Mouse (Mus musculus) midbrain, embryonic 15.5 days (tissue): Measurements from ENCODE around the gene Srrm3. TPM values are rescaled to one million over a fixed set of nuclear protein-coding genes. Genes with fewer than 3 reads are reported as not detected.
A peak's percentile ranks its signal among the peaks of the same experiment; 100 is the strongest.

ENCODE experiments used
- ATAC-seq: fragments of 200-750 bp; cut with Nextera tagmentation; replicated peaks from 2 replicates; pipeline ENCODE4 v1.8.0; 2017; ENCODE audit warnings: moderate TSS enrichment
- H3K27ac ChIP-seq: fragments of 300-500 bp; sonication (generic); 2 replicates; pipeline ENCODE4 v1.5.1; 2015; ENCODE audit warnings: mild to moderate bottlenecking, inconsistent platforms
- H3K27me3 ChIP-seq: fragments of 300-500 bp; sonication (generic); replicated peaks from 2 replicates; pipeline ENCODE4 v1.6.1; 2015; ENCODE audit warnings: inconsistent platforms
- H3K36me3 ChIP-seq: fragments of 300-500 bp; sonication (generic); replicated peaks from 2 replicates; pipeline ENCODE4 v1.6.1; 2015; ENCODE audit warnings: inconsistent platforms
- H3K4me1 ChIP-seq: fragments of 300-500 bp; sonication (generic); 2 replicates; pipeline ENCODE4 v1.6.1; 2015; ENCODE audit warnings: inconsistent platforms
- H3K4me2 ChIP-seq: fragments of 300-500 bp; sonication (generic); 2 replicates; pipeline ENCODE4 v1.6.1; 2015; ENCODE audit warnings: inconsistent platforms, mild to moderate bottlenecking, moderate library complexity
- H3K4me3 ChIP-seq: fragments of 300-500 bp; sonication (generic); 2 replicates; pipeline ENCODE4 v1.5.1; 2015; ENCODE audit warnings: mild to moderate bottlenecking, inconsistent platforms
- H3K9ac ChIP-seq: fragments of 300-500 bp; sonication (generic); 2 replicates; pipeline ENCODE4 v1.6.1; 2015; ENCODE audit warnings: mild to moderate bottlenecking, inconsistent platforms
- H3K9me3 ChIP-seq: fragments of 300-500 bp; sonication (generic); 2 replicates; pipeline ENCODE4 v1.6.1; 2016; ENCODE audit warnings: inconsistent platforms
- WGBS: fragments of 180-500 bp; shearing (Covaris S2); methylation state at CpG from one replicate; pipeline ENCODE4 v1.1.7; 2015; ENCODE audit warnings: mixed read lengths; 5-methylcytosine and 5-hydroxymethylcytosine counted together
- polyA plus RNA-seq: library from polyadenylated mRNA; unstranded; fragments of >200 nt; fragmentation: Nextera tagmentation; extraction: Ambion mirVana; gene quantifications from 2 replicates; pipeline ENCODE4 v1.2.1, GENCODE M21; 2015

Gene Srrm3
- polyA plus RNA-seq = 98.9 and 111 TPM in 2 replicates

DNA sequence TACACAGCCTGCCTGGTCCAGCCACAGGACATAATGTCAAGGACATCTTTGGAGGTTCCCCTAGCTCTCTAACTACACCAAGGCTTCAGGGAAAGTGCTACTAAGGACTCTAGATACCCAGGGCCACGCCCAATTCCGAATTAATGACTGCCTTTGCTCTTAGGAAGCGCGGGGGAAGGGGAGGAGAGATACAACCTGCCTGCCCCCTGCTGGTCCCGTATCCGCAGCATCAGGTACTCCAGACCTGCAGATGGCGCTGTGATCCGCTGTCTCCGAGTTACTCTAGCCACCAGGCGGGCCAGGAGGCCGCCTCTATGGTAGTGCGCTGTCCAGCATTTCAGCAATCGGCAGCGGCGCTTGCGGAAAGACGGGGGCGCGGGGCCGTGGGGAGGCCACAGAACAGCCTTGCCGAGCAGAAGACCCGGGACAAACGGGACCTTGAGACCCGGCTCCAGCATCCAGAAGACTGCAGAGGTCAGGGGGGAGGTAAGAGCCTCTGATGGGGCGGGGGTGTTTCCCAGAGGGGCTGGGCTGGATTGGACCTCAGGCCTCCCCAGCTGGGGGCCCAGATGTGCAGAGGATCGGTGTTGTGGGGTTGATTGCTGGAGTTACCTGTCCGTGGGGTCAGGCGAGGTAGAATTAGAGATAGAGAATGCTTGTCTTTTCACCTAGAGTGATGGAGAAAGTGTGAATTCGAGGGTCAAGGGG is at the start of gene Srrm3:
TSS of gene Srrm3 (plus strand) at position 336 of the 708 bp plus-strand sequence.
- Histone ChIP-seq H3K36me3 (no peaks in the 10 kb centered on the region), H3K4me1 (peaks cover 39% of the 10 kb centered on the region), H3K4me2 (peak within 1 kb of the TSS; percentile 68), H3K4me3 (peak within 1 kb of the TSS; percentile 81), H3K27ac (peak within 1 kb of the TSS; percentile 73), H3K9ac (peak within 1 kb of the TSS; percentile 87), H3K27me3 (no peaks in the 10 kb centered on the region), H3K9me3 (no peaks in the 10 kb centered on the region)
- 3% methylated on average over 29 of the region's 29 CpGs for WGBS
- ATAC-seq = peak; percentile 72

DNA sequence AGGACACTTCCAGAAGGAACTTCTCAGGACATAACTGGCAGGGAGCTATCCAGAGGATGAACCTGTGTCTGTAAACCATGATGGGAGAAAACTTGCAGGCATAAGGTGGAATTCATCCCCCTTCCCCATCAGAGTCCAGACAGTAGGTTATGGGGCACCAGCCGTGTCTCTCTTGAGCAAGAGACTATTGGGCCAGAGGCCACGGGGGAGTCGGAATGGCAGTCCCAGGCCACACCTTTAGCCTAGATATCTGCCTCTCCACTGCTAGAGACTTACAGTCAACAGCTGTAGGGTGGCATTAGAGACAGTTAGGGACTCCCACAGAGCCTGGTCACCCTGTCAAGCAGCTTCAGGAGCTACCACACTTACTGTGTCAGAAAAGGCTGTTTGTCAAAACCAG is 44.8 kb upstream of the Srrm3 start:
- Histone ChIP-seq H3K27me3 (no peaks in the 10 kb centered on the region), H3K9ac (no peak overlapping the region), H3K36me3 (no peaks in the 10 kb centered on the region), H3K4me2 (no peak overlapping the region), H3K27ac (no peak overlapping the region), H3K4me3 (no peak overlapping the region), H3K9me3 (no peaks in the 10 kb centered on the region), H3K4me1 (0 out of 2 replicates have a peak, but pooled peaks cover 2% of the 10 kb centered on the region)
- 85% methylated on average over 3 of the region's 3 CpGs for WGBS
- ATAC-seq = no peak

DNA sequence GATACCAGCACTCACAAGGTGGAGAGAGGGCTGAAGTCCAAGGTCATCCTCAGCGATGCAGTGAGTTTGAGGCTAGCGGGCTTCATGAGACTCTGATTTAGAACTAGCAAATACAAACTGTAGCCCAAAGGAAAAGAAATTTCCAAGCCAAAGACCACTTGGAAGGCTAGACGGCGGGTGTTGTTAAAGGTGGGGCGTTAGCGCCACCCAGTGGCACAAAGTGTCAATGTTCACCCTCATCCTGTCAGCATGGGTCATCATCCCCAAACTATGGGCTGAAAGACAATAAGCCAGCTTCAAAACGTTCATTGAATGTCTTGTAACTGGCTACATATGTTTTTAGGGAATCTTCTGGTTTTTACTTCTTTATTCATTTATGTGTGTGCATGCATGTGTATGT is 43.2 kb upstream of the Srrm3 start:
- ATAC-seq = no peak

DNA sequence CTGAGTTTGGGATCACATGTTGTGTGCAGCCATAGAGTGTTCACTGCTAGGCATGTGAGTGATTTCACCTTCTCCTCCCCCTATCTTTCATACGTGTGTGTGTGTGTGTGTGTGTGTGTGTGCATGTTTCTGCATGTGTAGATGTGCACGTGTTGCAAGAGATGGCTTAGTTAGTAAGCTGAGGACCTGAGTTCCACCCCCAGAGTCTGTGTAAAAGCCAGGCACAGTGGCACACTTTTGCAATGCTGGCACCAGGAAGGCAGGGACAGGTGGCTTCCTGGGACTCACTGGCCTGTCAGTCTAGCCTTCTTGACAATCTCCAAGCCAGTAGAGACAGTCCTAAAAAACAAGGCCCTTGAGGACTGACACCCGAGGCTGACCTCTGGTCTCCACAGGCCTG is 41.7 kb upstream of the Srrm3 start:
- WGBS = 65% methylated on average over 3 of the region's 3 CpGs
- Histone ChIP-seq H3K9ac (no peak overlapping the region), H3K4me3 (no peak overlapping the region)

More for the DNA sequence above, 43.2 kb upstream of the Srrm3 start:
- Histone ChIP-seq H3K4me3 (no peak overlapping the region), H3K4me2 (no peak overlapping the region), H3K9me3 (no peaks in the 10 kb centered on the region), H3K27me3 (no peaks in the 10 kb centered on the region), H3K36me3 (no peaks in the 10 kb centered on the region), H3K4me1 (0 out of 2 replicates have a peak, but pooled peaks cover 2% of the 10 kb centered on the region), H3K9ac (no peak overlapping the region), H3K27ac (no peak overlapping the region)
- 4% methylated on average over 7 of the region's 7 CpGs for WGBS

DNA sequence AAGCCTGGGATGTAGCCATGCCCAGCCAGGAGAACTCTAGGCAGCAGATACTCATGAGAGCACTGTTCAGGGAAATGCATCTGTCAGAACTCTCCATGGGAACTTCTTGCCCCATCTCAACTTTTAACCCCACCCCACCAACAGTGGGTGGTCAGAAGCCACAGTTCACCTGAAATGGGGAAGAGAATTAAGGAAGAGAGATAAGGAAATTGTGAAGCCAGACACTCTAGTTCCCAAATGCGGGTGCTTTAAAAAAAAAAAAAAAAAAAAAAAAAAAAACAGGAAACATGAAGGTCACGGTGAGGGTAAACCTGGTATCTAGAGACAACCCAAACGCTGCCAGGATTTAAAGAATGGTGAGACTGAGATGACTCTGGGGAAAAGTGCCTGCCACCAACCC is 34.2 kb upstream of the Srrm3 start:
- WGBS = 77% methylated on average over 3 of the region's 3 CpGs
- H3K9me3 ChIP-seq = no peaks in the 10 kb centered on the region
- ATAC-seq = no peak
- no peak overlapping the region for H3K4me3 ChIP-seq
- H3K36me3 ChIP-seq = no peaks in the 10 kb centered on the region
- H3K27ac ChIP-seq = no peak overlapping the region
- no peak overlapping the region for H3K9ac ChIP-seq
- peaks cover 5% of the 10 kb centered on the region for H3K4me1 ChIP-seq
- no peak overlapping the region for H3K4me2 ChIP-seq
- H3K27me3 ChIP-seq = no peaks in the 10 kb centered on the region

More for the DNA sequence above, 41.7 kb upstream of the Srrm3 start:
- no peak overlapping the region for H3K4me2 ChIP-seq
- H3K36me3 ChIP-seq = no peaks in the 10 kb centered on the region
- H3K4me1 ChIP-seq = 0 out of 2 replicates have a peak, but pooled peaks cover 2% of the 10 kb centered on the region
- H3K27ac ChIP-seq = no peak overlapping the region
- H3K27me3 ChIP-seq = no peaks in the 10 kb centered on the region
- no peaks in the 10 kb centered on the region for H3K9me3 ChIP-seq
- no peak for ATAC-seq

DNA sequence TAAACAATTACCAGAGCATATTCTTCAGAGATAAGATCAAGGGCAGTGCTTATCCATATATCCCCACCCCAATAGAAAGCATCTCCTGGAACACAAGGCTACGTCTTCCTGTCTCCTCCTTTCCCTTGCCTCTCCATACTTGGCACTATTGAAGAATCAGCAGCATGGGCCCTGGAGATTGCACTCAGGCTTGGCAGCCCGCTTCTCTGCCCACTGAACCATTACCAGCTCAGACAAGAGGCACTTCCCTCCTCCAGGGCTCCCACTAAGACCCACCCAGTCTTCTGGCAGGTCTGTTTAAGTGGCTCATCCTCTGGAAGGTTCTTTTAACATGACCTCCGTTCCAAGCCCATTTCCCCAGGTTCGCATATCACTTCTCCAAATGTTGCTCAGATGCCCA is 30.1 kb upstream of the Srrm3 start:
- H3K9ac ChIP-seq = no peak overlapping the region
- WGBS = 67% methylated on average over 4 of the region's 4 CpGs

DNA sequence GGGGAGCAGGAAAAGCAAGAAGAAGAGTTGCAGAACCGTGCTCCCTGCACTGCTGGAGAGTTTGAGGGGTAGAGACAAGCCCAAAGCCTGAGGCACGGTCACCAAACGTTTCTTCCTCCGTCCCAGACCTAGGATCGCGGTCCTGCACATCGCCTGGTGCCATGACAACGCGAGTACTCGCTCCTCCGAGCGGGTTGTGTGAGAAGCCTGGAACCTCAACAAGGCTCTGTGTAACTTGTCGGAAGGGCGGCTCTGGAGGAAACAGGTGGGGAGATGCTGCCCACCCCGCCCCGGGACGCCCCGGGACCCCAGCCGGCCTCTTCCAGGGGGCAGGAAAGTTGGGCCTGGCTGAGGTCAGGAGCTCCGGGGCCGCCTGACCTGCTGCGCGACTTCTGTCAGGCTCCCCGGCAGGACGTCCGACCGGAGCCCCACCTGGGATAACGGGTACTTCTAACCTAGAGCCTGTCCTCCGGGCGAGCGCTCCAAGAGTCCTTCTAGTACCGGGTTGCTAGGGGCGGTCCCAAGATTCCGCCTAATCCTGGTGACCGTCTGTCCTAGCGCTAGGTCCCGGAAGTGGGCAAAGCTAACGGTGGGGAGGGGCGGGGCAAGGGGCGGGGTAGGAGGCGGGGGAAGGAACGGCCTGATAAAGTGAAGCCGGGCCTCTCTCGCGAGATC is 28.8 kb upstream of the Srrm3 start, which contains the start of gene Styxl1:
TSS of gene Styxl1 (minus strand) at position 590 of the 675 bp plus-strand sequence.
- peak; percentile 94 for ATAC-seq
- Histone ChIP-seq H3K9me3 (no peaks in the 10 kb centered on the region), H3K27ac (peak within 1 kb of the TSS; percentile 93), H3K4me3 (peak within 1 kb of the TSS; percentile 95), H3K27me3 (no peaks in the 10 kb centered on the region), H3K4me2 (peak within 1 kb of the TSS; percentile 86), H3K9ac (peak within 1 kb of the TSS; percentile 97), H3K36me3 (no peaks in the 10 kb centered on the region), H3K4me1 (peaks cover 30% of the 10 kb centered on the region)
- under 1% methylated on average over 45 of the region's 45 CpGs for WGBS

More for the DNA sequence above, 30.1 kb upstream of the Srrm3 start:
- no peak for ATAC-seq
- Histone ChIP-seq H3K4me2 (no peak overlapping the region), H3K4me3 (no peak overlapping the region), H3K27ac (no peak overlapping the region), H3K36me3 (no peaks in the 10 kb centered on the region), H3K27me3 (no peaks in the 10 kb centered on the region), H3K4me1 (peaks cover 30% of the 10 kb centered on the region), H3K9me3 (no peaks in the 10 kb centered on the region)

DNA sequence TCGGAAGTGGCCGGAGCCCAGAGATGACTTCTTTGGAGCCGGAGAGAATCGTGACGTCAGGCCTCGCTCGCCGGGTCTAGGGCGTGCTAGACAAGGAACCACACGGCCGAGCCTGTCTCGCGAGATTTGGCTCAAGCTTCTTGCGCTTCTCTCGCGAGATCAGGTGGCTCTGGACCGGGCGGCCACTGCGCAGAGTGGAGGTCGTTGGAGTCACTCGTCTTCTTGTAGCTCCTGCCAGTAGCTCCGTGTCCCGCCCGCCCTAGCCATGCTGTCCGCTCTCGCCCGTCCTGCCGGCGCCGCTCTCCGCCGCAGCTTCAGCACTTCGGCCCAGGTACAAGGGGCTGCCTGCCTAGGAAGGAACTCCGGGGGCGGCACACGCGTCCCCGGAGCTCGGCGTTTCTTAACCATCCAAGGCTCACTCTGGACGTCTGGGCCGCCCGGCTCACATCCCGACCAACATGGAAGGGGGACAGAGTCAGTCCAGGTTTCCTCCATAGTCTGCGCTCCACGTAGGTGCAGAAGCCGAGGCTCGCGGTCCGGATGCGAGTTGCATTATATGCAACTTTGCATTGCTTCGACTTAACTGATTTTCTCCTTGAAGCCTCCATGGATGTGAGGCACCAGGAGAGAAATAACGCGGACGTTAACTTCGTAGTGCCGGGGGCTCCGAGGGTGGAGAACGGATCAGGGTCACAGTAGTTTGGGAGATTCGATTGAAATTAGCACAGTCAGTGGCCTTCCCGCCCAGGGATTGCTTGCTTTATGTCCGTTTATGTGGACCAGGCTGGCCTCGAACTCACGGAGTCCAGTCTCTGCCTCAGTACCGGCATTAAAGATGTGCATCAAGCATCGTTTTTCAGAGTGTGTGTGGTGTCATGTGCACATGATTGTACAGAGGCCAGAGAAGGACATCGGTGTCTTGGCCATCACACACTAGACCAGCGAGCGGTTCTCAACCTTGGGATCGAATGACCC is 27.9 kb upstream of the Srrm3 start, which contains the start of gene Mdh2:
TSS of gene Mdh2 (plus strand) at position 10 of the 975 bp plus-strand sequence.
- H3K9me3 ChIP-seq = no peaks in the 10 kb centered on the region
- peak within 1 kb of the TSS; percentile 86 for H3K4me2 ChIP-seq
- H3K4me3 ChIP-seq = peak within 1 kb of the TSS; percentile 95
- H3K9ac ChIP-seq = peak within 1 kb of the TSS; percentile 97
- 2% methylated on average over 70 of the region's 70 CpGs for WGBS
- peak; percentile 98 for ATAC-seq
- peaks cover 30% of the 10 kb centered on the region for H3K4me1 ChIP-seq
- no peaks in the 10 kb centered on the region for H3K27me3 ChIP-seq
- H3K36me3 ChIP-seq = peaks cover 6% of the 10 kb centered on the region; the same call in 1 of the 2 replicates
- H3K27ac ChIP-seq = peak within 1 kb of the TSS; percentile 93

DNA sequence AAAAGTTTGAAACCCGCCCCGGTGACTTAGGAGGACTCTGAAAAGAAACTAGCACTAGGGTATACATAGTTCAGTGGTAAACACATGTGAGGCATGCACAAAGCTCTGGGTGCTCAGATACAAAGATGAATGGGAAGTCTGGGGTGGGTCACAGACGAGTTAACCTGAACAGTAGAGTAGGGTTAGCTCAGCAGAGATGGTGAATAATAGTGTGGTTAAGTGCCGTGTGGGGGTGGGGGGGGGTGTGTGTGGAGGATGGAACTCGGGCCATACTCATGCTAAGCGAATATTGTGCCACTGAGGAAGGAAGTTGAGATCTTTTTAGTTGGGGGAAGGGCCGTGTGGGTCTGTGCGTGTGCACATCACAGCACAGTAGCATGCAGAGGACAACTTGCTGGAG is 26.4 kb upstream of the Srrm3 start:
- H3K4me2 ChIP-seq = no peak overlapping the region; the same call in 1 of the 2 replicates
- peaks cover 30% of the 10 kb centered on the region for H3K4me1 ChIP-seq
- no peak overlapping the region for H3K27ac ChIP-seq
- H3K9me3 ChIP-seq = no peaks in the 10 kb centered on the region
- H3K36me3 ChIP-seq = peaks cover 18% of the 10 kb centered on the region
- 80% methylated on average over 8 of the region's 8 CpGs for WGBS
- no peak overlapping the region for H3K4me3 ChIP-seq
- H3K9ac ChIP-seq = no peak overlapping the region
- no peak for ATAC-seq
- H3K27me3 ChIP-seq = no peaks in the 10 kb centered on the region

DNA sequence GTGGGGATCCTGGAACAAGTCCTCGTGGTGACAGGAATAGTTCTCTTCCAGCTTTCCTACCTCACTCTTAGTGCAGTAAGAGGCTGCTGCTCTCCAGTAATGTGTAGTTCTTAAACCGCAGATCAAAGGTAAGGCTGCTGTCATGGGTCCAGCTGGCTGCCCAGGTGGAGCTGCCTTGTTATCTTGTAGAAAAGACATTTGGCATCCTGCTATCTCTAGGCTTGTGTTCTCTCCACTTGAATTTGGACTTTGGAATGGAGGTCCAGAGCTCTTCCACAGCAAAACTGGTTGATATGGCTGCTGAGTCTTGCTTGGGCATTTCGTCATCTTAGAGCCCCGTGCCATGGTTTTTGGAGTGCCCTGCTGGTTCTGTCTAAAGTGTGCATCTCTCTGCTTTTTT is 23.8 kb upstream of the Srrm3 start:
- no peak overlapping the region for H3K9ac ChIP-seq
- no peaks in the 10 kb centered on the region for H3K27me3 ChIP-seq
- peaks cover 39% of the 10 kb centered on the region for H3K36me3 ChIP-seq
- ATAC-seq = no peak
- peaks cover 22% of the 10 kb centered on the region for H3K4me1 ChIP-seq
- no peaks in the 10 kb centered on the region for H3K9me3 ChIP-seq
- H3K4me2 ChIP-seq = no peak overlapping the region
- 97% methylated on average over 4 of the region's 4 CpGs for WGBS
- no peak overlapping the region for H3K27ac ChIP-seq
- H3K4me3 ChIP-seq = no peak overlapping the region

DNA sequence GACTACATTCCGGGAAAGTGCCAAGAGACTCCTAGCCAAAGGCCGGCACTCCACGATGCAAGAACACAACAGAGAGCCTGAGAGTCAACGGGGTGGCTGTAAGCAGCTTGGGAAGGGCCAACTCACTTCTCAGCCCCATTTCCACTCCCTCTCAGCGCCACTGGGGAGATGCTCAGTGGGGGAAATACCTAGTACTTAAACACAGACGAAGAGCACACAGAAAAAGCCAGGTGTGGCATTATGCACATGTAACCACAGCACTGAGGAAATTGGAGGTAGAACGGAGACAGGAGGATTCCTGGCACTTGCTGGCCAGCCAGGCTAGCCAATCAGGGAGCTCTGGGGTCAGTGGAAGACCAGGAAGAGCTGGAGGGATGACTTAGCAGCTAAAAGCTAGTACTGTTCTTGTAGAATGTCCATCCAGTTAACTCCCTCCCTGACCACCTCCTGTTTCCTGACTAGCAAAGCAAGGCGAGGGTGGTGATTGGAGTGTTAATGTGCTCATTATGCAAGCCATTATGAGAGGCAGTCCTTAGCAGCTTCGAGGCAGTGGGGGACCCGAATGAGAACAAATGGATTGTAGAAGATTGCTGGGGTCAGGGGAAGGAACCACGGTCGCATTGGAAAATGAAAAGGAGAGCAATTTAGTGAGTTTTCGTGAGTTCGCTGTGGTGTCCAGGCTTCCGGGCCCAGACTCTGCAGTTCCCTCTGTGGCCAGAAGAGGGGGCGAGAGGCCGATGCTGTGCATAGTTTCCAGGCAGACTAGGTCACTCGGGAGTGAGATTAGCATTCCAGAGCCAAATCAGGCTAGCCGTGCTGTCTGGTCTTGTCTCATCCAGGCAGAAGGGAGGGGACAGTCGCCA is 12.5 kb upstream of the Srrm3 start:
- H3K36me3 ChIP-seq = peaks cover 14% of the 10 kb centered on the region
- peak; percentile 93 for ATAC-seq
- no peaks in the 10 kb centered on the region for H3K9me3 ChIP-seq
- WGBS = 7% methylated on average over 20 of the region's 20 CpGs
- H3K4me1 ChIP-seq = peaks cover 14% of the 10 kb centered on the region
- peak overlapping the region; percentile 85 for H3K27ac ChIP-seq
- H3K4me3 ChIP-seq = no peak overlapping the region
- H3K27me3 ChIP-seq = no peaks in the 10 kb centered on the region
- 0 out of 2 replicates have a peak overlapping the region, but pooled peaks have one; percentile 7 for H3K9ac ChIP-seq
- H3K4me2 ChIP-seq = peak overlapping the region; percentile 30
